Mouse (Mus musculus): Measurements from ENCODE around the gene Echdc1.

GRCm38 (mm10) chr10:29346638-29347037, 33.7 kb downstream of the Echdc1 start:
- no peak for TF ChIP-seq CTCF (IDR thresholded peaks at IDR 0.05; ENCODE audit: control insufficient read depth, insufficient read depth, insufficient read length)
- no peak for TF ChIP-seq MAX (IDR thresholded peaks at IDR 0.05)
- no peak for TF ChIP-seq MYOG (IDR thresholded peaks at IDR 0.05; ENCODE audit: control insufficient read depth, extremely low read depth, insufficient read length)
- no peak for TF ChIP-seq USF1 (IDR thresholded peaks at IDR 0.05; ENCODE audit: low read depth)
